Mouse (Mus musculus): Measurements from ENCODE around the gene Ubr3. TPM values are rescaled to one million over a fixed set of nuclear protein-coding genes. Genes with fewer than 3 reads are reported as not detected.
"Not testable (repeated sequence)": the region's sequence is repeated elsewhere in the genome, so short reads cannot be mapped to it uniquely, and the experiment has no call there.

Gene Ubr3
- total and polyA plus RNA-seq, 3 experiments, result 16.0 to 35.8 (median 17.9) TPM

GRCm38 (mm10) chr2:69897618-69898575, 851 bp downstream of the Ubr3 start:
- DNase-seq (ENCODE audit: extremely low read depth), result peak; percentile 85
- Histone ChIP-seq H3K4me2 (ENCODE audit: insufficient read depth, low read depth, poor library complexity, severe bottlenecking) (peak overlapping the region; percentile 86), H3K9ac (ENCODE audit: insufficient read depth, low read depth) (peak overlapping the region; percentile 86), H3K9me3 (replicated peaks; ENCODE audit: low read length) (no peaks in the 10 kb centered on the region), H3K79me2 (replicated peaks; ENCODE audit: control insufficient read depth, extremely low read depth, insufficient read depth, poor library complexity, severe bottlenecking) (peaks cover 47% of the 10 kb centered on the region), H3K27ac (ENCODE audit: insufficient read depth, low read depth) (peak overlapping the region; percentile 23), H3K4me1 (ENCODE audit: control insufficient read depth in 1 of 2, insufficient read depth in 2 of 2) (peaks cover 0 to 14% of the 10 kb centered on the region in 2 experiments; a peak in 2 of 4 replicates), H3K27me3 (replicated peaks) (no peaks in the 10 kb centered on the region), H3K36me3 (replicated peaks in 1 of 2; ENCODE audit: control insufficient read depth in 1 of 2, insufficient read depth in 1 of 2, low read length in 1 of 2) (peaks cover 0 to 14% of the 10 kb centered on the region in 2 experiments), H3K4me3 (replicated peaks in 1 of 3; ENCODE audit: low read depth in 2 of 3, low read length in 2 of 3, poor library complexity in 1 of 3) (peak overlapping the region; percentile 82 to 98 (median 87))
- dilution Hi-C loops (cut with MboI; ENCODE audit: extremely low pct_ligation_motif_present, extremely low pct_unique_long_range_greater_than_20kb, low sequenced_read_pairs), result no loop called here
- TF ChIP-seq ELF1 (IDR thresholded peaks at IDR 0.05; ENCODE audit: low read depth, low read length), result 0 out of 2 replicates have a peak, but pooled peaks have one; percentile 13
- TF ChIP-seq MAZ (IDR thresholded peaks at IDR 0.05; ENCODE audit: low read depth, low read length), result no peak
- 0 out of 2 replicates have a peak, but pooled peaks have one; percentile 9 for TF ChIP-seq ZMIZ1 (IDR thresholded peaks at IDR 0.05; ENCODE audit: low read depth, low read length)
- peak; percentile 71; the same call in 1 of the 2 replicates for TF ChIP-seq SIN3A (IDR thresholded peaks at IDR 0.05; ENCODE audit: low read length)
- peak; percentile 71; the same call in 1 of the 2 replicates for TF ChIP-seq UBTF (IDR thresholded peaks at IDR 0.05; ENCODE audit: low read depth, low read length)
- peak; percentile 51 for TF ChIP-seq MXI1 (IDR thresholded peaks at IDR 0.05; ENCODE audit: low read depth, low read length)
- no peak for TF ChIP-seq HCFC1 (IDR thresholded peaks at IDR 0.05; ENCODE audit: low read depth, low read length)
- no peak for TF ChIP-seq NELFE (IDR thresholded peaks at IDR 0.05; ENCODE audit: low read depth, low read length)
- in situ Hi-C loops (cut with MboI; ENCODE audit: low pct_ligation_motif_present, low pct_unique_long_range_greater_than_20kb, low sequenced_read_pairs), result no loop called here

- Histone ChIP-seq H3K79me2 (replicated peaks; ENCODE audit: control insufficient read depth, extremely low read depth, insufficient read depth, poor library complexity, severe bottlenecking) (peaks cover 48% of the 10 kb centered on the region), H3K4me3 (replicated peaks in 1 of 3; ENCODE audit: low read depth in 2 of 3, low read length in 2 of 3, poor library complexity in 1 of 3) (no peak overlapping the region), H3K27me3 (replicated peaks) (no peaks in the 10 kb centered on the region), H3K27ac (ENCODE audit: insufficient read depth, low read depth) (no peak overlapping the region), H3K4me1 (ENCODE audit: control insufficient read depth in 1 of 2, insufficient read depth in 2 of 2) (peaks cover 2 to 21% of the 10 kb centered on the region in 2 experiments; a peak in 2 of 4 replicates), H3K4me2 (ENCODE audit: insufficient read depth, low read depth, poor library complexity, severe bottlenecking) (no peak overlapping the region), H3K36me3 (replicated peaks in 1 of 2; ENCODE audit: control insufficient read depth in 1 of 2, insufficient read depth in 1 of 2, low read length in 1 of 2) (peaks cover 0 to 25% of the 10 kb centered on the region in 2 experiments), H3K9me3 (replicated peaks; ENCODE audit: low read length) (no peaks in the 10 kb centered on the region), H3K9ac (ENCODE audit: insufficient read depth, low read depth) (no peak overlapping the region)
- no peak for TF ChIP-seq IRF4 (IDR thresholded peaks at IDR 0.05; ENCODE audit: low read depth, low read length)
- TF ChIP-seq MXI1 (IDR thresholded peaks at IDR 0.05; ENCODE audit: low read depth, low read length), result no peak
- no peak for TF ChIP-seq MYC (IDR thresholded peaks at IDR 0.05; ENCODE audit: low read depth, low read length)
- TF ChIP-seq POLR2AphosphoS2 (IDR thresholded peaks at IDR 0.05; ENCODE audit: low read depth, low read length), result no peak
- TF ChIP-seq TCF12 (IDR thresholded peaks at IDR 0.05; ENCODE audit: low read depth, low read length), result no peak
- TF ChIP-seq USF2 (conservative IDR thresholded peaks at IDR 0.05; ENCODE audit: low read depth, low read length), result no peak
- no peak for TF ChIP-seq GABPA (IDR thresholded peaks at IDR 0.05; ENCODE audit: insufficient replicate concordance, low read depth, low read length)
- TF ChIP-seq ELF1 (IDR thresholded peaks at IDR 0.05; ENCODE audit: low read depth, low read length), result no peak
- TF ChIP-seq NELFE (IDR thresholded peaks at IDR 0.05; ENCODE audit: low read depth, low read length), result no peak
- TF ChIP-seq ZC3H11A (IDR thresholded peaks at IDR 0.05; ENCODE audit: low read depth, low read length), result no peak
- TF ChIP-seq E2F4 (IDR thresholded peaks at IDR 0.05; ENCODE audit: insufficient replicate concordance, low read depth, low read length), result no peak
- no peak for TF ChIP-seq TBP (conservative IDR thresholded peaks at IDR 0.05; ENCODE audit: low read depth, low read length)
- no peak for TF ChIP-seq JUND (conservative IDR thresholded peaks at IDR 0.05; ENCODE audit: low read depth, low read length)
- TF ChIP-seq MAZ (IDR thresholded peaks at IDR 0.05; ENCODE audit: low read depth, low read length), result no peak
- in situ Hi-C loops (cut with MboI; ENCODE audit: low pct_ligation_motif_present, low pct_unique_long_range_greater_than_20kb, low sequenced_read_pairs) (no loop called here), dilution Hi-C loops (cut with MboI; ENCODE audit: extremely low pct_ligation_motif_present, extremely low pct_unique_long_range_greater_than_20kb, low sequenced_read_pairs) (no loop called here)
- DNase-seq (ENCODE audit: extremely low read depth), result no peak
Observed at GRCm38 (mm10) chr2:69903541-69903940, 6.5 kb downstream of the Ubr3 start.

- H3K27ac ChIP-seq (ENCODE audit: insufficient read depth, low read depth); H3K9ac ChIP-seq (ENCODE audit: insufficient read depth, low read depth); H3K9me3 ChIP-seq (replicated peaks; ENCODE audit: low read length); H3K4me2 ChIP-seq (ENCODE audit: insufficient read depth, low read depth, poor library complexity, severe bottlenecking); in situ Hi-C loops (cut with MboI; ENCODE audit: low pct_ligation_motif_present, low pct_unique_long_range_greater_than_20kb, low sequenced_read_pairs); H3K27me3 ChIP-seq (replicated peaks); H3K4me1 ChIP-seq (ENCODE audit: control insufficient read depth in 1 of 2, insufficient read depth in 2 of 2); DNase-seq (ENCODE audit: extremely low read depth); dilution Hi-C loops (cut with MboI; ENCODE audit: extremely low pct_ligation_motif_present, extremely low pct_unique_long_range_greater_than_20kb, low sequenced_read_pairs); H3K4me3 ChIP-seq (replicated peaks in 1 of 3; ENCODE audit: low read depth in 2 of 3, low read length in 2 of 3, poor library complexity in 1 of 3): not testable (repeated sequence)
- Histone ChIP-seq H3K36me3 (replicated peaks in 1 of 2; ENCODE audit: control insufficient read depth in 1 of 2, insufficient read depth in 1 of 2, low read length in 1 of 2) (peaks cover 0 to 14% of the 10 kb centered on the region in 2 experiments), H3K79me2 (replicated peaks; ENCODE audit: control insufficient read depth, extremely low read depth, insufficient read depth, poor library complexity, severe bottlenecking) (peaks cover 31% of the 10 kb centered on the region)
Observed at GRCm38 (mm10) chr2:69907394-69907793, 10.3 kb downstream of the Ubr3 start.
